Mouse (Mus musculus) megakaryocyte, embryonic 14.5 days (primary cell): ENCODE results near the gene Cped1.

Experiments used
- FLI1 ChIP-seq: IDR thresholded peaks from 2 replicates; pipeline ENCODE4 v1.6.1; 2012; ENCODE audit warnings: low read length, inconsistent platforms, mixed read lengths
- GATA1 ChIP-seq: IDR thresholded peaks from 3 replicates; pipeline ENCODE4 v1.6.1; 2012; ENCODE audit warnings: mixed read lengths, low read length, inconsistent platforms, borderline replicate concordance

GRCm38 (mm10) chr6:22102752-22103151, 117.0 kb downstream of the Cped1 start:
- no peak for TF ChIP-seq FLI1
- no peak for TF ChIP-seq GATA1
